Mouse (Mus musculus) embryo, embryonic 11.5 days (tissue): Measurements from ENCODE around the gene Psmb9.

Experiments
- DNase-seq: peaks from one replicate; pipeline ENCODE4 v3.0.0-alpha.2; 2012; ENCODE audit warnings: low read depth, low spot score

Psmb9 gene

GRCm38 (mm10) chr17:34205746-34206176, 18.2 kb upstream of the Psmb9 start:
- DNase-seq: no peak

- DNase-seq: no peak
Observed at GRCm38 (mm10) chr17:34205021-34205745, 17.6 kb upstream of the Psmb9 start.

GRCm38 (mm10) chr17:34204303-34205010, 16.9 kb upstream of the Psmb9 start:
- peak; percentile 65 for DNase-seq

- no peak for DNase-seq
Observed at GRCm38 (mm10) chr17:34203444-34203843, 15.9 kb upstream of the Psmb9 start, which contains the start of gene Tap2. TSS of gene Tap2 (plus strand) at chr17:34203527.

GRCm38 (mm10) chr17:34202760-34203442, 15.3 kb upstream of the Psmb9 start:
- no peak for DNase-seq

GRCm38 (mm10) chr17:34201506-34202055, 14.0 kb upstream of the Psmb9 start:
- no peak for DNase-seq

- no peak for DNase-seq
Observed at GRCm38 (mm10) chr17:34200772-34201505, 13.4 kb upstream of the Psmb9 start.

- DNase-seq: no peak
Observed at GRCm38 (mm10) chr17:34200047-34200446, 12.5 kb upstream of the Psmb9 start.

GRCm38 (mm10) chr17:34199050-34199619, 11.6 kb upstream of the Psmb9 start:
- no peak for DNase-seq

- no peak for DNase-seq
Observed at GRCm38 (mm10) chr17:34198521-34198912, 11.0 kb upstream of the Psmb9 start.

- DNase-seq: no peak
Observed at GRCm38 (mm10) chr17:34197904-34198520, 10.4 kb upstream of the Psmb9 start.

- peak; percentile 57 for DNase-seq
Observed at GRCm38 (mm10) chr17:34196941-34197894, 9.7 kb upstream of the Psmb9 start, which contains the start of gene Psmb8. TSS of gene Psmb8 (plus strand) at chr17:34197721.

GRCm38 (mm10) chr17:34196491-34196890, 8.9 kb upstream of the Psmb9 start:
- no peak for DNase-seq

GRCm38 (mm10) chr17:34194723-34195122, 7.2 kb upstream of the Psmb9 start:
- no peak for DNase-seq

GRCm38 (mm10) chr17:34193468-34193867, 5.9 kb upstream of the Psmb9 start:
- DNase-seq: no peak

- DNase-seq: no peak
Observed at GRCm38 (mm10) chr17:34192852-34193251, 5.3 kb upstream of the Psmb9 start.

GRCm38 (mm10) chr17:34188986-34189385, 1.4 kb upstream of the Psmb9 start:
- DNase-seq: no peak

- DNase-seq: no peak
Observed at GRCm38 (mm10) chr17:34188010-34188409, 446 bp upstream of the Psmb9 start.

GRCm38 (mm10) chr17:34186885-34187260, 691 bp downstream of the Psmb9 start:
- no peak for DNase-seq
